Mouse (Mus musculus) C2C12 (cell line): ENCODE data around the gene Actl10.

ENCODE experiments used
- CEBPB ChIP-seq: IDR thresholded peaks from one replicate; pipeline ENCODE4 v1.6.1; 2011; ENCODE audit warnings: low read depth, mild to moderate bottlenecking, control low read depth, moderate library complexity
- CTCF ChIP-seq: IDR thresholded peaks from one replicate; pipeline ENCODE4 v1.5.1; 2011; ENCODE audit not compliant: control insufficient read depth, insufficient read depth, insufficient read length
- FOSL1 ChIP-seq: IDR thresholded peaks from one replicate; pipeline ENCODE4 v1.8.0; 2011; ENCODE audit warnings: mild to moderate bottlenecking, low read length; ENCODE audit not compliant: poor library complexity, insufficient read depth, severe bottlenecking
- MAX ChIP-seq: IDR thresholded peaks from one replicate; pipeline ENCODE4 v1.6.1; 2011; ENCODE audit warnings: mild to moderate bottlenecking, control low read depth
- MYOD1 ChIP-seq: IDR thresholded peaks from one replicate; pipeline ENCODE4 v1.6.1; 2011; ENCODE audit warnings: low read depth; ENCODE audit not compliant: control insufficient read depth, insufficient read length
- USF1 ChIP-seq: IDR thresholded peaks from one replicate; pipeline ENCODE4 v1.6.1; 2011; ENCODE audit warnings: low read depth, mild to moderate bottlenecking, control low read depth, moderate library complexity

- TF ChIP-seq CTCF (no peak), MAX (no peak), CEBPB (no peak), FOSL1 (no peak), MYOD1 (no peak), USF1 (no peak)
Measured at GRCm38 (mm10) chr2:154558264-154559039, 6.9 kb downstream of the Actl10 start, which contains the start of gene Necab3.
